Mouse (Mus musculus): ENCODE results near the gene Grk5.
"Not testable (repeated sequence)": the region's sequence is repeated elsewhere in the genome, so short reads cannot be mapped to it uniquely, and the experiment has no call there.

The Grk5 gene

GRCm38 (mm10) chr19:60911653-60912052, 22.1 kb downstream of the Grk5 start:
- DNase-seq (ENCODE audit: low read depth, low spot score), result no peak

GRCm38 (mm10) chr19:60915236-60915635, 25.7 kb downstream of the Grk5 start:
- no peak for DNase-seq (ENCODE audit: low read depth, low spot score)

- DNase-seq (ENCODE audit: low read depth, low spot score), result no peak
Measured at GRCm38 (mm10) chr19:60915862-60916261, 26.3 kb downstream of the Grk5 start.

- no peak for DNase-seq (ENCODE audit: low read depth, low spot score)
Measured at GRCm38 (mm10) chr19:60916869-60917570, 27.5 kb downstream of the Grk5 start.

- DNase-seq (ENCODE audit: low read depth, low spot score), result not testable (repeated sequence)
Measured at GRCm38 (mm10) chr19:60924534-60924933, 35.0 kb downstream of the Grk5 start.

- no peak for DNase-seq (ENCODE audit: low read depth, low spot score)
Measured at GRCm38 (mm10) chr19:60935001-60935400, 45.5 kb downstream of the Grk5 start.

GRCm38 (mm10) chr19:60939954-60940379, 50.4 kb downstream of the Grk5 start:
- no peak for DNase-seq (ENCODE audit: low read depth, low spot score)

- DNase-seq (ENCODE audit: low read depth, low spot score), result no peak
Measured at GRCm38 (mm10) chr19:60940866-60941265, 51.3 kb downstream of the Grk5 start.

GRCm38 (mm10) chr19:60945801-60946311, 56.3 kb downstream of the Grk5 start:
- DNase-seq (ENCODE audit: low read depth, low spot score), result no peak

- DNase-seq (ENCODE audit: low read depth, low spot score), result no peak
Measured at GRCm38 (mm10) chr19:60946656-60947055, 57.1 kb downstream of the Grk5 start.

GRCm38 (mm10) chr19:60948996-60949395, 59.4 kb downstream of the Grk5 start:
- no peak for DNase-seq (ENCODE audit: low read depth, low spot score)

GRCm38 (mm10) chr19:60950056-60950869, 60.7 kb downstream of the Grk5 start:
- DNase-seq (ENCODE audit: low read depth, low spot score), result no peak

GRCm38 (mm10) chr19:60955131-60955530, 65.6 kb downstream of the Grk5 start:
- no peak for DNase-seq (ENCODE audit: low read depth, low spot score)

GRCm38 (mm10) chr19:60955712-60956111, 66.2 kb downstream of the Grk5 start:
- no peak for DNase-seq (ENCODE audit: low read depth, low spot score)

- DNase-seq (ENCODE audit: low read depth, low spot score), result no peak
Measured at GRCm38 (mm10) chr19:60956198-60956750, 66.7 kb downstream of the Grk5 start.

- no peak for DNase-seq (ENCODE audit: low read depth, low spot score)
Measured at GRCm38 (mm10) chr19:60959706-60960230, 70.2 kb downstream of the Grk5 start.

GRCm38 (mm10) chr19:60962358-60963061, 73.0 kb downstream of the Grk5 start:
- no peak for DNase-seq (ENCODE audit: low read depth, low spot score)

- no peak for DNase-seq (ENCODE audit: low read depth, low spot score)
Measured at GRCm38 (mm10) chr19:60967909-60968308, 78.4 kb downstream of the Grk5 start.

GRCm38 (mm10) chr19:60970406-60970805, 80.9 kb downstream of the Grk5 start:
- DNase-seq (ENCODE audit: low read depth, low spot score), result no peak

GRCm38 (mm10) chr19:60971598-60971997, 82.0 kb downstream of the Grk5 start:
- no peak for DNase-seq (ENCODE audit: low read depth, low spot score)

- DNase-seq (ENCODE audit: low read depth, low spot score), result no peak
Measured at GRCm38 (mm10) chr19:60972281-60973015, 82.9 kb downstream of the Grk5 start.
